24 mouse cellular contexts compared by ENCODE assay signal in the genomic region with DNA sequence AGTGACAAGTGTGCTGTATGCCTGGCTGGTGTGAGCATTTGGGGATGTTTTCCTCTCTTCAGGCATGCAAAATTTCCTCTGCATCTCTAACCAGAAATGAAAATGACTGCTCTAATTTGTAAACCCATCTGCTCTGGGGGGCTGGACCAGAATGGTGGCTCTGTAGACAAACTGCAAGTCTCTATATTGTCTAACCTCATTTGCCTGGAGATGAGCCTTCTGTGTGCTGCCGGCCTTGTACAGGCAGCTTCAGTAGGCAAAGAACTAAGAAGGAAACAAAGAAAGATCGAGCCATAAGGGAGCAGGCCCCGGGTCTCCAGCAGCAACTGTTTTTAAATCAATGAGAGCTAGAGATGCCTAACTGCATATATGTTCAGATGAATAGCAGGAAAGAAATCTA.
DNase-seq lines count a peak whose midpoint lies in the region; ATAC-seq lines count a peak whose summit lies in the region.
"Had no signal": no experiment of that assay in that cellular context is flagged by ENCODE, and none has a peak within 500 bp of the region (broad histone marks: within the 10 kb centered on the region; RNA-seq: fewer than 3 reads in every experiment).

No protein-coding gene starts in this region.

- no peaks in the 10 kb centered on the region for H3K36me3 ChIP-seq in forebrain, embryonic 13.5 days (ENCODE audit: poor library complexity, severe bottlenecking)
- H3K36me3 ChIP-seq in forebrain, embryonic 11.5 days (ENCODE audit: control insufficient read depth, insufficient read depth, low read length), result no peaks in the 10 kb centered on the region
- no peaks in the 10 kb centered on the region for H3K36me3 ChIP-seq in hindbrain, embryonic 14.5 days (replicated peaks; ENCODE audit: control insufficient read depth, insufficient read depth)
- no peaks in the 10 kb centered on the region for H3K36me3 ChIP-seq in midbrain, embryonic 16.5 days (ENCODE audit: control insufficient read depth, insufficient read depth, low read length)
- H3K36me3 ChIP-seq: embryonic facial prominence, embryonic 12.5 days; limb, embryonic 13.5 days; liver, embryonic 13.5 days had no signal

- peaks cover 29% of the 10 kb centered on the region for H3K4me1 ChIP-seq in forebrain, embryonic 13.5 days
- H3K4me1 ChIP-seq in forebrain, embryonic 11.5 days (replicated peaks; ENCODE audit: control insufficient read depth, insufficient read depth, low read length), result peaks cover 3% of the 10 kb centered on the region; the same call in 1 of the 2 replicates
- peaks cover 50% of the 10 kb centered on the region for H3K4me1 ChIP-seq in hindbrain, embryonic 14.5 days (replicated peaks; ENCODE audit: control insufficient read depth, insufficient read depth, low read length)
- peaks cover 14% of the 10 kb centered on the region for H3K4me1 ChIP-seq in midbrain, embryonic 16.5 days (ENCODE audit: control insufficient read depth, insufficient read depth, low read length)
- H3K4me1 ChIP-seq: embryonic facial prominence, embryonic 12.5 days; limb, embryonic 13.5 days; liver, embryonic 13.5 days had no signal

- ATAC-seq in forebrain, embryonic 13.5 days, result no peak
- no peak for ATAC-seq in forebrain, embryonic 11.5 days (replicated peaks; ENCODE audit: low FRiP score)
- ATAC-seq in hindbrain, embryonic 14.5 days (ENCODE audit: low FRiP score), result no peak
- no peak for ATAC-seq in midbrain, embryonic 16.5 days
- ATAC-seq: CD4-positive, CD25-positive, alpha-beta regulatory T cell, adult 4 months; Patski had no signal

- DNase-seq in forebrain, embryonic 11.5 days (ENCODE audit: low spot score), result no peak
- DNase-seq in layer of hippocampus, postnatal 14 days (ENCODE audit: low spot score in 2 of 2), result peak; percentile 34 to 43
- no peak for DNase-seq in layer of hippocampus, adult 9-10 months (ENCODE audit: low spot score)
- no peak for DNase-seq in hindbrain, embryonic 14.5 days (ENCODE audit: low spot score)
- DNase-seq in thymus, postnatal 25 days, result no peak
- DNase-seq in urinary bladder, postnatal 36 days (ENCODE audit: low spot score in 2 of 2), result no peak
- DNase-seq: adrenal gland, adult 8-10 months; cerebellum, adult 9-11 months; gastrocnemius, postnatal 14 days; kidney, adult 2 months; kidney, postnatal 14 days; liver, embryonic 13.5 days; lung, embryonic 14.5 days; lung, postnatal 36 days; right cerebral cortex, adult 18-20 months; thymus, postnatal 36 days had no signal

- no peak overlapping the region for H3K9ac ChIP-seq in forebrain, embryonic 13.5 days
- no peak overlapping the region for H3K9ac ChIP-seq in forebrain, embryonic 11.5 days (ENCODE audit: low read length)
- H3K9ac ChIP-seq in hindbrain, embryonic 14.5 days, result no peak overlapping the region
- H3K9ac ChIP-seq in midbrain, embryonic 16.5 days (ENCODE audit: low read depth, low read length), result no peak overlapping the region
- H3K9ac ChIP-seq: embryonic facial prominence, embryonic 12.5 days; limb, embryonic 13.5 days; liver, embryonic 13.5 days; lung, embryonic 14.5 days had no signal

- H3K9me3 ChIP-seq in forebrain, embryonic 13.5 days (replicated peaks), result no peaks in the 10 kb centered on the region
- no peaks in the 10 kb centered on the region for H3K9me3 ChIP-seq in forebrain, embryonic 11.5 days (ENCODE audit: control insufficient read depth, low read length)
- H3K9me3 ChIP-seq in hindbrain, embryonic 14.5 days (ENCODE audit: control insufficient read depth, low read length), result no peaks in the 10 kb centered on the region
- no peaks in the 10 kb centered on the region for H3K9me3 ChIP-seq in midbrain, embryonic 16.5 days (replicated peaks; ENCODE audit: control insufficient read depth, low read length, poor library complexity, severe bottlenecking)
- H3K9me3 ChIP-seq: embryonic facial prominence, embryonic 12.5 days; limb, embryonic 13.5 days; liver, embryonic 13.5 days had no signal

- H3K27ac ChIP-seq in forebrain, embryonic 13.5 days, result peak overlapping the region; percentile 68
- no peak overlapping the region for H3K27ac ChIP-seq in forebrain, embryonic 11.5 days (ENCODE audit: low read depth, low read length)
- peak overlapping the region; percentile 78 for H3K27ac ChIP-seq in hindbrain, embryonic 14.5 days
- H3K27ac ChIP-seq in midbrain, embryonic 16.5 days (ENCODE audit: low read length), result peak overlapping the region; percentile 50; the same call in 1 of the 2 replicates
- H3K27ac ChIP-seq: embryonic facial prominence, embryonic 12.5 days; layer of hippocampus, adult 2 months; limb, embryonic 13.5 days; liver, embryonic 13.5 days had no signal

- H3K4me3 ChIP-seq in forebrain, embryonic 13.5 days, result no peak overlapping the region
- no peak overlapping the region for H3K4me3 ChIP-seq in forebrain, embryonic 11.5 days (ENCODE audit: low read depth, low read length)
- no peak overlapping the region for H3K4me3 ChIP-seq in hindbrain, embryonic 14.5 days (replicated peaks; ENCODE audit: low read length)
- H3K4me3 ChIP-seq in midbrain, embryonic 16.5 days (ENCODE audit: low read depth, low read length), result no peak overlapping the region
- H3K4me3 ChIP-seq: embryonic facial prominence, embryonic 12.5 days; erythroblast, embryonic 14.5 days; layer of hippocampus, adult 2 months; limb, embryonic 13.5 days; liver, embryonic 13.5 days had no signal

- H3K27me3 ChIP-seq in forebrain, embryonic 13.5 days, result no peaks in the 10 kb centered on the region
- H3K27me3 ChIP-seq in forebrain, embryonic 11.5 days (ENCODE audit: control insufficient read depth, insufficient read depth, low read length), result no peaks in the 10 kb centered on the region
- no peaks in the 10 kb centered on the region for H3K27me3 ChIP-seq in hindbrain, embryonic 14.5 days (ENCODE audit: control insufficient read depth, insufficient read depth, low read length)
- H3K27me3 ChIP-seq in midbrain, embryonic 16.5 days (ENCODE audit: control insufficient read depth, insufficient read depth, low read depth, low read length), result no peaks in the 10 kb centered on the region
- H3K27me3 ChIP-seq: embryonic facial prominence, embryonic 12.5 days; liver, embryonic 13.5 days; Patski had no signal

- WGBS in forebrain, embryonic 13.5 days, result 54% methylated on average over 3 of the region's 3 CpGs
- WGBS in forebrain, embryonic 11.5 days, result 76% methylated on average over 3 of the region's 3 CpGs
- WGBS in hindbrain, embryonic 14.5 days, result 49% methylated on average over 3 of the region's 3 CpGs
- 50% methylated on average over 3 of the region's 3 CpGs for WGBS in midbrain, embryonic 16.5 days

- no peak overlapping the region for H3K4me2 ChIP-seq in forebrain, embryonic 13.5 days
- no peak overlapping the region for H3K4me2 ChIP-seq in forebrain, embryonic 11.5 days (ENCODE audit: low read depth, low read length, severe bottlenecking)
- no peak overlapping the region for H3K4me2 ChIP-seq in hindbrain, embryonic 14.5 days (replicated peaks)
- H3K4me2 ChIP-seq in midbrain, embryonic 16.5 days (ENCODE audit: low read length), result no peak overlapping the region
- H3K4me2 ChIP-seq: embryonic facial prominence, embryonic 12.5 days; limb, embryonic 13.5 days; liver, embryonic 13.5 days; lung, embryonic 14.5 days had no signal

Comparison
In these comparisons a context has a peak if more than half of its experiments do, and no peak if none do; other contexts are left out.
1. DNase-seq: peak in layer of hippocampus, postnatal 14 days (2 of 2); none in forebrain, embryonic 11.5 days (single experiment), layer of hippocampus, adult 9-10 months (single experiment), hindbrain, embryonic 14.5 days (single experiment), thymus, postnatal 25 days (single experiment) and urinary bladder, postnatal 36 days (0 of 2).